Mouse (Mus musculus): ENCODE measurements around the gene Hist1h1d. TPM values are rescaled to one million over a fixed set of nuclear protein-coding genes. Genes with fewer than 3 reads are reported as not detected.
A peak's percentile ranks its signal among the peaks of the same experiment; 100 is the strongest.

Gene Hist1h1d
- total and polyA plus RNA-seq, 2 experiments from 2014 or later, result 0.18 to 53.4 TPM

DNA sequence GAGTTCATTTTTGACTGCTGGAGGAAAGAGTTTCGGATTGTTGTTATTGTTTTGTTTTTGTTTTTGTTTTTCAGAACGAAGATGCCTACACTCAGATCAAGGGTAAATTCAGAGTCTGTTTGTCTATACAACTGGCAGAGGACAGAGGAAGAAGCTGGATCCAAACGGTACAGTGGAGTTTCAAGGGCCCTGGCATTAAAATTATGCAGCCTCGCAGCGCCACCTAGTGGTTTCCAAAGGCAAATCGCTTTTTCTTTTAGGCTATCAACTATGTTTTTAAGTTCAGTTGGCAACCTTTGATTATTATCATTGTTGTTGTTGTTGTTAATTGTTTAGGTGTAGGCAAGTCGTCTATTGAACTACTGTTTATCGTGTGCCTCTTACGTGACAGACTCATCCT lies 44.9 kb downstream of the Hist1h1d start:
- no peak for ATAC-seq

DNA sequence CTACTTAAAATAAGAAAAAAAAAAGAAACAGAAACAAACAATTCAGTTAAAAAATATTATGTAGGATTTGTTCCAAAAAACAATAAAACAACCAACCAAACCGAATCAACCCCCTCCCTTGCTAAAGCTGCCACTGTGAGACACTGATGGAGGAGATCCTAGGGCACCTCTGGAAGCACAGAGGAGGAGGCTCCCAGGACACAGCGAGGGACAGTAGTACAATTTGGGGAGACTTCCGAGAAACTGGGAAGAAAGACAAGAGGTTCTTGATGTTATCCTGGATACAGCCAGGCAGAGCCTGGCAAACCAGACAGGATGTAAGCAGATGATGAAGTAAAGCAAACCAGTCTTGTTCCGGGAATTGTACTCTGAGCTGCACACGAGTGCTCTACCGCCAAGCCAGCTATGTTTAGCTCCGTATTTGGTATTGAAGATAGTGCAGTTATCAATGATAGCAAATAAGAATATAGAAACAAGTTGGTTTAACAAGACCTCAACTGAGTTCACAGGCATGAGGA lies 50.2 kb downstream of the Hist1h1d start:
- 85% methylated on average over 7 of the region's 7 CpGs for WGBS
- H3K9ac ChIP-seq (replicated peaks; ENCODE audit: low read length), result no peak overlapping the region
- no peaks in the 10 kb centered on the region for H3K36me3 ChIP-seq (ENCODE audit: insufficient read depth, low read length)
- no peak for TF ChIP-seq CTCF (IDR thresholded peaks at IDR 0.05; ENCODE audit: low read depth)
- no peak overlapping the region for H3K4me2 ChIP-seq (ENCODE audit: low read depth, low read length)
- H3K27me3 ChIP-seq (ENCODE audit: insufficient read depth, low read length), result no peaks in the 10 kb centered on the region
- ATAC-seq (no peak), DNase-seq (ENCODE audit: low spot score) (no peak)
- H3K4me3 ChIP-seq (ENCODE audit: low read length), result no peak overlapping the region
- H3K9me3 ChIP-seq (ENCODE audit: low read length), result no peaks in the 10 kb centered on the region
- H3K27ac ChIP-seq, result no peak overlapping the region
- H3K4me1 ChIP-seq (ENCODE audit: insufficient read depth, low read length), result no peaks in the 10 kb centered on the region

More for the DNA sequence above, 44.9 kb downstream of the Hist1h1d start:
- no peak overlapping the region for H3K27ac ChIP-seq
- no peaks in the 10 kb centered on the region for H3K36me3 ChIP-seq (ENCODE audit: insufficient read depth, low read length)
- no peak overlapping the region for H3K9ac ChIP-seq (replicated peaks; ENCODE audit: low read length)
- no peak overlapping the region for H3K4me2 ChIP-seq (ENCODE audit: low read depth, low read length)
- TF ChIP-seq CTCF (IDR thresholded peaks at IDR 0.05; ENCODE audit: low read depth), result peak; percentile 86
- WGBS, result 8% methylated on average over 9 of the region's 9 CpGs
- no peak overlapping the region for H3K4me3 ChIP-seq (ENCODE audit: low read length)
- no peaks in the 10 kb centered on the region for H3K4me1 ChIP-seq (ENCODE audit: insufficient read depth, low read length)
- no peaks in the 10 kb centered on the region for H3K27me3 ChIP-seq (ENCODE audit: insufficient read depth, low read length)
- no peaks in the 10 kb centered on the region for H3K9me3 ChIP-seq (ENCODE audit: low read length)
- DNase-seq (ENCODE audit: low spot score), result peak; percentile 84

DNA sequence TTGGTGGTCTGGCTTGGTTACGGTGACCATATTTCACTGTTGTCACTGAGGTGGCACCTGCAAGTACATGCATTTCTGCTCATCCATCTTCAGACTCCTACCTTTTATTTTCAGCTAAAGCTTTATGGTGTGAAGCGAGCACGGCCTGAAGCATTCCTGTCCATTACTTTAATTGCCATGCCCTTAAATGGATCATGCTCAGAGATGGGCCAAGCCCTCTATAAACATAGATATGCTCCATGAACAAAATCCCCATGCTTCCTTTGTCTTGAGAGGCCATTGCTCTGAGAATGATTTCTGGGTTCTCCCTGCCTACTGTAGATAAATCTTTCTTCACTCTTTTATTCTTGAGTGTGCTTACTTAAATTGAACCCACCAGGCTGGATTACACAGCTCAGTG lies 51.4 kb downstream of the Hist1h1d start:
- no peak overlapping the region for H3K27ac ChIP-seq
- ATAC-seq (no peak), DNase-seq (ENCODE audit: low spot score) (no peak)
- 93% methylated on average over 3 of the region's 3 CpGs for WGBS
- H3K4me2 ChIP-seq (ENCODE audit: low read depth, low read length), result no peak overlapping the region
- no peak for TF ChIP-seq CTCF (IDR thresholded peaks at IDR 0.05; ENCODE audit: low read depth)
- no peak overlapping the region for H3K9ac ChIP-seq (replicated peaks; ENCODE audit: low read length)
- no peaks in the 10 kb centered on the region for H3K36me3 ChIP-seq (ENCODE audit: insufficient read depth, low read length)
- no peaks in the 10 kb centered on the region for H3K27me3 ChIP-seq (ENCODE audit: insufficient read depth, low read length)
- H3K9me3 ChIP-seq (ENCODE audit: low read length), result no peaks in the 10 kb centered on the region
- H3K4me3 ChIP-seq (ENCODE audit: low read length), result no peak overlapping the region
- H3K4me1 ChIP-seq (ENCODE audit: insufficient read depth, low read length), result no peaks in the 10 kb centered on the region

DNA sequence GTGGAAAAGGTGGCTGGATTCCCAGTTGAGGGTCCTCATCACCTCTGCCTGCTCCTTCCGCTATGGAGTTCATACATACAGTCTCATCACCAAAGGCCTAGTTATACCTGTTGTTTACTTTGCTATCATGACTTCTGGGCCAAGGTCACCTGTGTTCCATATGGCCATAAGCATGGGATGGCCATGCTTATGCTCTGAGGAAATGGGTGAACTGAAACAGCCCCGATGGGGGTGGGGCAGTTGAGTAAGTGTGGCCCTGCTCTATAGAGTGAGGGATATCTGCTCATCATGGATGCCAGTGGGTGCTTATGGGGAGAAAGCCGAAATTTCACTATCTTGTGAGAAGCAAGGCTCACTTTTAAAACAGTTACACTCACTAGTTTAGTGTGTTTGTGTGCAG lies 52.0 kb downstream of the Hist1h1d start:
- no peak overlapping the region for H3K4me2 ChIP-seq (ENCODE audit: low read depth, low read length)
- ATAC-seq, result no peak
- 91% methylated on average over 3 of the region's 3 CpGs for WGBS

DNA sequence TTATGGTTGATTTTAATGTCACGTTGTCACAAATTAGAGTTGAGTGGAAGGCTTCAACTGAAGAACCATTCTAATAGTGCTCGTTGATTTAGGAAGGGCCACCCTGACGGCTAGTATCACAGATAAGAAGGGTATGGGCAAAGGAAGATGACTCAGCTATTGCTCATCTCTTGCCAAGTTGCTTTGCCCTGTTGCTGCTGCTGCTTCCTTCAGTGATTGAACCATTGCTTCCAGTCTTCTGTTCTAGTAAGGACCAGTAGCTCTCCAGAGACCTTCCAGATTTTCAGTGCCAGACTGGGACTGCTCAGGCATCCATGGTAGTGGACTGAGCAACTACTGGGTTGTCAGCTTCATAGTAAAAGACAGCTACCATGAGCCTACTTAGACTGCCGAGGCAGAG lies 56.1 kb downstream of the Hist1h1d start:
- H3K36me3 ChIP-seq (ENCODE audit: insufficient read depth, low read length), result no peaks in the 10 kb centered on the region
- H3K9ac ChIP-seq (replicated peaks; ENCODE audit: low read length), result no peak overlapping the region
- H3K27ac ChIP-seq, result no peak overlapping the region
- no peak for DNase-seq (ENCODE audit: low spot score)
- H3K4me3 ChIP-seq (ENCODE audit: low read length), result no peak overlapping the region
- no peak for TF ChIP-seq CTCF (IDR thresholded peaks at IDR 0.05; ENCODE audit: low read depth)
- no peaks in the 10 kb centered on the region for H3K9me3 ChIP-seq (ENCODE audit: low read length)
- no peak for ATAC-seq
- 98% methylated on average over 4 of the region's 4 CpGs for WGBS
- no peaks in the 10 kb centered on the region for H3K4me1 ChIP-seq (ENCODE audit: insufficient read depth, low read length)
- H3K4me2 ChIP-seq (ENCODE audit: low read depth, low read length), result no peak overlapping the region
- H3K27me3 ChIP-seq (ENCODE audit: insufficient read depth, low read length), result no peaks in the 10 kb centered on the region

More for the DNA sequence above, 52.0 kb downstream of the Hist1h1d start:
- no peak for TF ChIP-seq CTCF (IDR thresholded peaks at IDR 0.05; ENCODE audit: low read depth)
- Histone ChIP-seq H3K27me3 (ENCODE audit: insufficient read depth, low read length) (no peaks in the 10 kb centered on the region), H3K9ac (replicated peaks; ENCODE audit: low read length) (no peak overlapping the region), H3K36me3 (ENCODE audit: insufficient read depth, low read length) (no peaks in the 10 kb centered on the region), H3K4me1 (ENCODE audit: insufficient read depth, low read length) (no peaks in the 10 kb centered on the region), H3K4me3 (ENCODE audit: low read length) (no peak overlapping the region), H3K27ac (no peak overlapping the region), H3K9me3 (ENCODE audit: low read length) (no peaks in the 10 kb centered on the region)
- no peak for DNase-seq (ENCODE audit: low spot score)

DNA sequence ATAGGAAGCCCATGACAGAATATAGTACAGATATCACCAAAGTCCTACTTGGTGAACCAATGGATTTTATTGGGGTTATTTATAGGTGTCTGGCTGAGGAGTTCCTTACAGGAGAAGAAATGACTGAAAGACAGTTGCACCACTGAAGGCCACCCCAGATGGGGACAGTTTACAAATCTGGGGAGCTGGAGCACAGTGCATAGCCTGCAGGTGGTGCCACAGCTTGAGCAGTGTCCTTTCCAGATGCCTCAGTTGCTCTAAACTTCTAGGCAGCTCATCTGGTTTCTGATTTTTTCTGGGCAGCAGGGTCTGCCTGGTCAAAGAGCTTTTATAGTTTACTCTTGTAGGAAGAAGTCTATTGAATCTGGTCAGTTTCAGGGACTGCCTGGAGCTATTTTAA lies 56.8 kb downstream of the Hist1h1d start:
- H3K4me3 ChIP-seq (ENCODE audit: low read length), result no peak overlapping the region
- H3K4me2 ChIP-seq (ENCODE audit: low read depth, low read length), result no peak overlapping the region
- H3K36me3 ChIP-seq (ENCODE audit: insufficient read depth, low read length), result no peaks in the 10 kb centered on the region
- no peaks in the 10 kb centered on the region for H3K9me3 ChIP-seq (ENCODE audit: low read length)
- ATAC-seq, result no peak
- no peak overlapping the region for H3K27ac ChIP-seq
- no peaks in the 10 kb centered on the region for H3K4me1 ChIP-seq (ENCODE audit: insufficient read depth, low read length)
- no peak overlapping the region for H3K9ac ChIP-seq (replicated peaks; ENCODE audit: low read length)
- H3K27me3 ChIP-seq (ENCODE audit: insufficient read depth, low read length), result no peaks in the 10 kb centered on the region
- no peak for DNase-seq (ENCODE audit: low spot score)
- TF ChIP-seq CTCF (IDR thresholded peaks at IDR 0.05; ENCODE audit: low read depth), result no peak

Small RNA genes within 50 kb of the gene (microRNA-seq; reads per million reads assigned to microRNA genes)
- 0 reads per million in 2 experiments for gene Gm44297
- 0 reads per million in 2 experiments for gene Gm44359
- 0 reads per million in 2 experiments for gene Gm44394
- 0 reads per million in 2 experiments for gene n-TStga1

Other genes with a start within 250 kb of the Hist1h1d start
Only the 30 nearest of the 34 such genes appear.
- 11.9 and 15.7 TPM in 2 replicates for gene Zfp322a, start 184.1 kb upstream of the Hist1h1d start, total RNA-seq (2014; rRNA removed)
- 29.3 and 30.0 TPM in 2 replicates for gene Zfp322a, start 184.1 kb upstream of the Hist1h1d start, polyA plus RNA-seq (2015; fragmentation: Nextera tagmentation; extraction: Ambion mirVana)
- 5.0 and 5.5 TPM in 2 replicates for gene Abt1, start 129.4 kb upstream of the Hist1h1d start, total RNA-seq (2014; rRNA removed)
- gene Abt1, start 129.4 kb upstream of the Hist1h1d start, polyA plus RNA-seq (2015; fragmentation: Nextera tagmentation; extraction: Ambion mirVana), result 7.2 and 7.6 TPM in 2 replicates
- 0.40 and 0.89 TPM in 2 replicates for gene Btn1a1, start 87.4 kb upstream of the Hist1h1d start, total RNA-seq (2014; rRNA removed)
- gene Btn1a1, start 87.4 kb upstream of the Hist1h1d start, polyA plus RNA-seq (2015; fragmentation: Nextera tagmentation; extraction: Ambion mirVana), result 0.15 and 0.24 TPM in 2 replicates
- not detected in 2 replicates for gene Btn2a2, start 64.4 kb upstream of the Hist1h1d start, total RNA-seq (2014; rRNA removed)
- gene Btn2a2, start 64.4 kb upstream of the Hist1h1d start, polyA plus RNA-seq (2015; fragmentation: Nextera tagmentation; extraction: Ambion mirVana), result 0.11 TPM in 1 of 2 replicates, not detected in the other
- gene Hist1h4h, start 22.2 kb upstream of the Hist1h1d start, total RNA-seq (2014; rRNA removed), result 2,417 and 3,828 TPM in 2 replicates
- gene Hist1h4h, start 22.2 kb upstream of the Hist1h1d start, polyA plus RNA-seq (2015; fragmentation: Nextera tagmentation; extraction: Ambion mirVana), result 4.2 and 5.5 TPM in 2 replicates
- 415 and 567 TPM in 2 replicates for gene Hist1h2af, start 19.4 kb upstream of the Hist1h1d start, total RNA-seq (2014; rRNA removed)
- gene Hist1h2af, start 19.4 kb upstream of the Hist1h1d start, polyA plus RNA-seq (2015; fragmentation: Nextera tagmentation; extraction: Ambion mirVana), result 3.3 and 7.9 TPM in 2 replicates
- gene Hist1h3g, start 17.8 kb upstream of the Hist1h1d start, total RNA-seq (2014; rRNA removed), result 544 and 673 TPM in 2 replicates
- gene Hist1h3g, start 17.8 kb upstream of the Hist1h1d start, polyA plus RNA-seq (2015; fragmentation: Nextera tagmentation; extraction: Ambion mirVana), result 1.4 and 2.2 TPM in 2 replicates
- gene Hist1h2bh, start 9.9 kb upstream of the Hist1h1d start, total RNA-seq (2014; rRNA removed), result 65.9 and 103 TPM in 2 replicates
- 0.13 and 0.35 TPM in 2 replicates for gene Hist1h2bh, start 9.9 kb upstream of the Hist1h1d start, polyA plus RNA-seq (2015; fragmentation: Nextera tagmentation; extraction: Ambion mirVana)
- gene Hist1h3f, start 9.2 kb upstream of the Hist1h1d start, total RNA-seq (2014; rRNA removed), result 466 and 603 TPM in 2 replicates
- gene Hist1h3f, start 9.2 kb upstream of the Hist1h1d start, polyA plus RNA-seq (2015; fragmentation: Nextera tagmentation; extraction: Ambion mirVana), result 0.16 and 0.54 TPM in 2 replicates
- gene Hist1h4f, start 1.6 kb upstream of the Hist1h1d start, total RNA-seq (2014; rRNA removed), result 1,844 and 2,344 TPM in 2 replicates
- gene Hist1h4f, start 1.6 kb upstream of the Hist1h1d start, polyA plus RNA-seq (2015; fragmentation: Nextera tagmentation; extraction: Ambion mirVana), result 0.89 TPM in 1 of 2 replicates, not detected in the other
- gene Hist1h3e, start 9.1 kb downstream of the Hist1h1d start, total RNA-seq (2014; rRNA removed), result 528 and 734 TPM in 2 replicates
- 1.3 and 2.8 TPM in 2 replicates for gene Hist1h3e, start 9.1 kb downstream of the Hist1h1d start, polyA plus RNA-seq (2015; fragmentation: Nextera tagmentation; extraction: Ambion mirVana)
- gene Hist1h2ae, start 18.0 kb downstream of the Hist1h1d start, total RNA-seq (2014; rRNA removed), result 221 and 249 TPM in 2 replicates
- 12.2 and 13.8 TPM in 2 replicates for gene Hist1h2ae, start 18.0 kb downstream of the Hist1h1d start, polyA plus RNA-seq (2015; fragmentation: Nextera tagmentation; extraction: Ambion mirVana)
- 1,151 and 1,635 TPM in 2 replicates for gene Hist1h2bg, start 18.1 kb downstream of the Hist1h1d start, total RNA-seq (2014; rRNA removed)
- 2.6 and 5.2 TPM in 2 replicates for gene Hist1h2bg, start 18.1 kb downstream of the Hist1h1d start, polyA plus RNA-seq (2015; fragmentation: Nextera tagmentation; extraction: Ambion mirVana)
- 695 and 1,354 TPM in 2 replicates for gene Hist1h2bf, start 20.9 kb downstream of the Hist1h1d start, total RNA-seq (2014; rRNA removed)
- gene Hist1h2bf, start 20.9 kb downstream of the Hist1h1d start, polyA plus RNA-seq (2015; fragmentation: Nextera tagmentation; extraction: Ambion mirVana), result 1.3 and 2.4 TPM in 2 replicates
- gene Hist1h2ad, start 21.1 kb downstream of the Hist1h1d start, total RNA-seq (2014; rRNA removed), result 636 and 885 TPM in 2 replicates
- gene Hist1h2ad, start 21.1 kb downstream of the Hist1h1d start, polyA plus RNA-seq (2015; fragmentation: Nextera tagmentation; extraction: Ambion mirVana), result 0.69 TPM in 1 of 2 replicates, not detected in the other
- gene Hist1h3d, start 22.5 kb downstream of the Hist1h1d start, total RNA-seq (2014; rRNA removed), result 173 and 207 TPM in 2 replicates
- 0.96 and 1.4 TPM in 2 replicates for gene Hist1h3d, start 22.5 kb downstream of the Hist1h1d start, polyA plus RNA-seq (2015; fragmentation: Nextera tagmentation; extraction: Ambion mirVana)
- 1,614 and 2,187 TPM in 2 replicates for gene Hist1h4d, start 28.3 kb downstream of the Hist1h1d start, total RNA-seq (2014; rRNA removed)
- gene Hist1h4d, start 28.3 kb downstream of the Hist1h1d start, polyA plus RNA-seq (2015; fragmentation: Nextera tagmentation; extraction: Ambion mirVana), result 36.9 and 39.6 TPM in 2 replicates
- gene Hist1h2be, start 67.9 kb downstream of the Hist1h1d start, total RNA-seq (2014; rRNA removed), result 262 and 304 TPM in 2 replicates
- gene Hist1h2be, start 67.9 kb downstream of the Hist1h1d start, polyA plus RNA-seq (2015; fragmentation: Nextera tagmentation; extraction: Ambion mirVana), result 0.30 and 0.41 TPM in 2 replicates
- 281 and 348 TPM in 2 replicates for gene Hist1h1e, start 69.3 kb downstream of the Hist1h1d start, total RNA-seq (2014; rRNA removed)
- gene Hist1h1e, start 69.3 kb downstream of the Hist1h1d start, polyA plus RNA-seq (2015; fragmentation: Nextera tagmentation; extraction: Ambion mirVana), result 20.1 and 21.9 TPM in 2 replicates
- 63.3 and 98.5 TPM in 2 replicates for gene Hist1h2ac, start 130.7 kb downstream of the Hist1h1d start, total RNA-seq (2014; rRNA removed)
- 0.30 and 0.38 TPM in 2 replicates for gene Hist1h2ac, start 130.7 kb downstream of the Hist1h1d start, polyA plus RNA-seq (2015; fragmentation: Nextera tagmentation; extraction: Ambion mirVana)
- 189 and 295 TPM in 2 replicates for gene Hist1h2bc, start 130.9 kb downstream of the Hist1h1d start, total RNA-seq (2014; rRNA removed)
- gene Hist1h2bc, start 130.9 kb downstream of the Hist1h1d start, polyA plus RNA-seq (2015; fragmentation: Nextera tagmentation; extraction: Ambion mirVana), result 36.1 and 46.1 TPM in 2 replicates
- 1.1 and 1.6 TPM in 2 replicates for gene Hist1h1t, start 142.6 kb downstream of the Hist1h1d start, total RNA-seq (2014; rRNA removed)
- not detected in 2 replicates for gene Hist1h1t, start 142.6 kb downstream of the Hist1h1d start, polyA plus RNA-seq (2015; fragmentation: Nextera tagmentation; extraction: Ambion mirVana)
- gene Hist1h4c, start 145.2 kb downstream of the Hist1h1d start, total RNA-seq (2014; rRNA removed), result 1,149 and 1,400 TPM in 2 replicates
- 4.0 and 4.6 TPM in 2 replicates for gene Hist1h4c, start 145.2 kb downstream of the Hist1h1d start, polyA plus RNA-seq (2015; fragmentation: Nextera tagmentation; extraction: Ambion mirVana)
- gene Hfe, start 157.6 kb downstream of the Hist1h1d start, total RNA-seq (2014; rRNA removed), result 3.2 and 11.1 TPM in 2 replicates
- 7.9 and 8.6 TPM in 2 replicates for gene Hfe, start 157.6 kb downstream of the Hist1h1d start, polyA plus RNA-seq (2015; fragmentation: Nextera tagmentation; extraction: Ambion mirVana)
- 508 and 626 TPM in 2 replicates for gene Hist1h1c, start 185.5 kb downstream of the Hist1h1d start, total RNA-seq (2014; rRNA removed)
- 31.4 and 35.4 TPM in 2 replicates for gene Hist1h1c, start 185.5 kb downstream of the Hist1h1d start, polyA plus RNA-seq (2015; fragmentation: Nextera tagmentation; extraction: Ambion mirVana)
- 1,362 and 1,480 TPM in 2 replicates for gene Hist1h3c, start 192.3 kb downstream of the Hist1h1d start, total RNA-seq (2014; rRNA removed)
- gene Hist1h3c, start 192.3 kb downstream of the Hist1h1d start, polyA plus RNA-seq (2015; fragmentation: Nextera tagmentation; extraction: Ambion mirVana), result 1.6 and 2.1 TPM in 2 replicates
- 1,454 and 1,759 TPM in 2 replicates for gene Hist1h2bb, start 193.5 kb downstream of the Hist1h1d start, total RNA-seq (2014; rRNA removed)
- 0.49 and 0.55 TPM in 2 replicates for gene Hist1h2bb, start 193.5 kb downstream of the Hist1h1d start, polyA plus RNA-seq (2015; fragmentation: Nextera tagmentation; extraction: Ambion mirVana)
- gene Hist1h2ab, start 197.9 kb downstream of the Hist1h1d start, total RNA-seq (2014; rRNA removed), result 349 and 438 TPM in 2 replicates
- 7.4 and 10.4 TPM in 2 replicates for gene Hist1h2ab, start 197.9 kb downstream of the Hist1h1d start, polyA plus RNA-seq (2015; fragmentation: Nextera tagmentation; extraction: Ambion mirVana)
- 956 and 1,079 TPM in 2 replicates for gene Hist1h3b, start 199.0 kb downstream of the Hist1h1d start, total RNA-seq (2014; rRNA removed)
- gene Hist1h3b, start 199.0 kb downstream of the Hist1h1d start, polyA plus RNA-seq (2015; fragmentation: Nextera tagmentation; extraction: Ambion mirVana), result 2.6 and 3.2 TPM in 2 replicates
- gene Hist1h4b, start 203.8 kb downstream of the Hist1h1d start, total RNA-seq (2014; rRNA removed), result 334 and 514 TPM in 2 replicates
- gene Hist1h4b, start 203.8 kb downstream of the Hist1h1d start, polyA plus RNA-seq (2015; fragmentation: Nextera tagmentation; extraction: Ambion mirVana), result 1.3 and 2.8 TPM in 2 replicates